Mouse (Mus musculus) megakaryocyte progenitor cell, adult 5-6 weeks (primary cell): ENCODE data around the gene Kremen2. TPM values are rescaled to one million over a fixed set of nuclear protein-coding genes. Genes with fewer than 3 reads are reported as not detected.

Source experiments
- ATAC-seq: replicated peaks from 2 replicates; pipeline ENCODE4 v1.8.0; 2016; ENCODE audit warnings: mild to moderate bottlenecking, moderate TSS enrichment, inconsistent platforms; ENCODE audit not compliant: poor library complexity
- total RNA-seq, 2 experiments: library from RNA; stranded (forward) in 1 of 2; stranded (reverse) in 1 of 2; fragments of 157-497, 149-512 nt in 1 of 2; fragments of 200-1000 nt in 1 of 2; gene quantifications; 2 replicates each; pipeline versions ENCODE4 v1.2.3 to v1.2.4; 2015 to 2017

Kremen2 gene
- total RNA-seq, 2 experiments from 2014 or later: 0.05 TPM; not detected in 1

DNA sequence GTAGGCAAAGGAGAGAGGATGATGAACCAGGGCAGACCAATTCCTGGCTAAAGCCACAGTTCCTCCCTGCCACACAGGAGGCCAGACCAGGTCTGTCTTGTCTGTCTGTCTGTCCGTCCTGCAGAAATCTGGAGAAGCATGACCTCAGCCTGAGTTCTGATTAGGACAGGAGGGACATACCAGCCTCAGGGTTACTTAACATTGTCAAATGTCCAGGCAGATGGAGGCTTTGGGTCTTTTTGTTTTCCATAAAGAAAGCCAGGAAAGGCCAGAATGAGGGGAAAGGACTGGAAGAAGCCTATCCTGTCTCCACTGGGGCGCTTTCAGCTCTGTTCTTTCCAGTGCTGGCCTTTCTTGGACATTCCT, 6.8 kb downstream of the Kremen2 start:
- ATAC-seq: no peak

- ATAC-seq: peak; percentile 40; the same call in 1 of the 2 replicates
Measured at GRCm38 (mm10) chr17:23737493-23738445, 7.9 kb downstream of the Kremen2 start.

DNA sequence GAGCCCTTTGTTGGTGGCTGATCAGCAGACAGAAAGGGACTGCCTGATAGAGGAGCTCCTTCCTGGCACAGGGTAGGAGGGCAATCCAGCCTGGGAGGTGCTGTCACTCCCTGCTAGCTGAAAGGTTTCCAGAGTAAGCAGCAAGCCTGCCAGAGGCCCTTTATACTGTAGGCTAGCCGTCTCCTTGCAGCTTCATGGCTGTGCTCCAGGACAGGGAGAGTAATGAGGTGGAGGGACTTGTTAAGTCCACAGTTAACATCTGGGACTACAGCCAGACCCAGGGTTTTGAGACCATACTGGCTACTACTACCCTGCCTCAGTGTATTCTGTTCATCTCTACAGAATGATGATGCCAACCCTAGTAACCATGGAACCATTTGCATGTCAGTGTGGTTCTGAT, 11.3 kb downstream of the Kremen2 start:
- ATAC-seq: no peak

DNA sequence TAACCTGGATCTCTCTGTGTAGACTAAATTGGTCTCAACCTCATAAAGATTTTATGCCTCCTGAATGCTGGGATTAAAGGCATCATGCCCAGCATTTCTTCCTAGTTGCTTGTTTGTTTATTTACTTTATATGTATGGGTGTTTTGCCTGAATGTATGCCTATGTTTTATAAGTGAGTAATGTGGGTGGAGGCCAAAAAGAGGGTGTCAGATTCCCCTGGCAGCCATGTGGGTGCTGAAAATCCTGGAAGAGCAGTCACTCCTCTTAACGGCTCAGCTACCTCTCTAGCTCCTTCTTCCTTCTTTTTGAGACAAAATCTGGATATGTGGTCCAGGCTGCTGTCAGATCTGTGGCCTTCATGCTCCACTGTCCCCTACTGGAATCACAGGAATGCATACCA, 15.2 kb downstream of the Kremen2 start:
- no peak for ATAC-seq

- peak; percentile 82 for ATAC-seq
Measured at GRCm38 (mm10) chr17:23726758-23727142, 18.9 kb downstream of the Kremen2 start.

DNA sequence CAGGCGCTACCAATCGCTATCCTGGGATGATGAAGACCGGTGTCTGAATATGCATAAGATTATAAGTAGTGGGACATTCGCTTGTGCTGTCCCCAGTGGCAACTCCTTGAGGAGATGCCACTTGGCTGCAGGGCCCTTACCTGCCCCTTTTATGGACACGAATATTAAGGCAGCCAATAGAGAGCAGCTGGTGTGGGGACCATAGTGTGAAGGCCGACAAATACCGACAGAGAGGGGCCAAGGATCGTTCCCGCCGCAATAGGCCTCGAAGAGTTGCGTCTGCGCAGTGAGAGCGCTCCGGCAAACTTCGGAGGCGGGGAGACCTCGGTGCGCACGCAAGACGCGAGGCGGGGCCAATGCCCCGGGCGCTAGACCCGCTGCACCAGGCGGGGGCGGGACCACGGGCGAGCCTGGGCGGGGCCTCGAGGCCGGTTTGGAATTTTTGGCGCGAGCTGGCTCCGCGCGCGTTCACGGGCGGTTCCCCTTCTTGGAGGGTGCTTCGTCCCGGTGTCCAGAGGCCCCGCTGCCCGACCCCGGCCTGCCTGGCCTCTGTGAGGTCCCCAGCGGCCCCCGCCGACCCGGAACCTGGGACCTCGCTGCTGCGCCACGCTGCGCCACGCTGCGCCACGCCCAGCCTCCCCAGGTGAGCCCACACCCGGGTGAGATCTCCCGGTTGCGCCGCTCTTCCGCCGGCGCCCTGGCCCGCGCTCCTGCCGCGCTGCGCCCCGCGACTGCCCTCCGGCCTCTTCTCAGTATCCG, 19.5 kb downstream of the Kremen2 start, which contains the start of gene Pkmyt1:
Gene Pkmyt1, plus strand, starts transcription at position 338 of the 759 bp plus-strand sequence.
- peak; percentile 85 for ATAC-seq

GRCm38 (mm10) chr17:23725477-23725876, 20.2 kb downstream of the Kremen2 start:
- ATAC-seq: no peak

DNA sequence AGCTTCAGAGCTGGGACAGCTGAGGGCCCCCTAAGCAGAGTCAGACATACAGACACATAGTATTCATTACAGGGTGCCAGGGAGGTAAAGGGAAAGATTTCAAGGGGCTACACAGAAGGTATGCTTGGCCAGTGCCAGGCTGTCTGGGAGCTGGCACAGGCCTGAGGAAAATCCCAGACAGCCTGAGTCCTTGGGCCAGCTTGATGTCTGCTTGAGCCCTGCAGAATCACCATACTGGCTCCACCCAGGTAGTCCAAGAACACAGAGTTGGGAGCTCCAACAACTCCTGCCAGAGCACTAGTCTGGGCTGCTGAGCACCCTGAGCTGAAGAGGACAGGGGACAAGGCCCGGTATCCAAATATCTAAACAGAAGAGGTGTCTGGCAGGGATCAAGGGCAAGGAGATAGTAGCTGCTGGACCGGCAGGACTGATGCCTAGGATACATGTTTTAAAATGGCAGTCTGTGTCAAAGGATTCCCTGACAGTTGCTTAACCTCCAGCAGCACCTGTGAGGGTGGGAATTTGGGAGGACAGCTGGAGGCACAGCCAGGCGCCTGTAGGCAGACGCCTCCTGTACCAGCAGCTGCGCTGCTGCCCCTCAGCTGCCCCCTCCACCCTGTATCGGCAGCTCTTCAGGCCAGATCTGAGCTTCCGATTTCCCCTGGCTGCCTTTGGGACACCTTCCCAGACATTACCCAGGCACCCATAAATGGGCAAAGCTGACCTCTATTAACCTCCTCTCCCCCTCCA, 23.1 kb downstream of the Kremen2 start, which contains the start of gene 1520401A03Rik:
Gene 1520401A03Rik, minus strand, starts transcription at position 408 of the 750 bp plus-strand sequence.
- no peak for ATAC-seq

DNA sequence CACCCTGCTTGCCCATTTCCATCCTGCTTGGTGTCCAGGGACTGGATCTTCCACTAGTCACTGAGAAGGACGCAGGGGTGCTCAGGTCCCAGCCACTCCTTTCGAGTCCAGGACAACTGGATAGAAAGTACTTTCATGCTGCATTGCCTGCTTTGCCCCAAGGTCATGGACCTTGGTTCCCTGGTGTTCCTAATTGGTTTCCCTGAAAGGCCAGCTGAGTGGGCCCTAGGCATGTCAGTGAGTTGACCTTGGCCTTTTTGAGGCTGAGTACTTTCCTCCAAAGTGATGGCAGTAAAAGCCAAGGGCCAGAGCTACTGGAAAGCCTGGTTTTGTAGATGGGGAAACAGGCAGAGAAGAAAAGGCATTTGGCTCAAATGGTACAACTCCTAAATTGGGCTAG, 23.7 kb downstream of the Kremen2 start:
- ATAC-seq: no peak

- ATAC-seq: peak; percentile 52; the same call in 1 of the 2 replicates
Measured at GRCm38 (mm10) chr17:23719455-23719854, 26.2 kb downstream of the Kremen2 start.

DNA sequence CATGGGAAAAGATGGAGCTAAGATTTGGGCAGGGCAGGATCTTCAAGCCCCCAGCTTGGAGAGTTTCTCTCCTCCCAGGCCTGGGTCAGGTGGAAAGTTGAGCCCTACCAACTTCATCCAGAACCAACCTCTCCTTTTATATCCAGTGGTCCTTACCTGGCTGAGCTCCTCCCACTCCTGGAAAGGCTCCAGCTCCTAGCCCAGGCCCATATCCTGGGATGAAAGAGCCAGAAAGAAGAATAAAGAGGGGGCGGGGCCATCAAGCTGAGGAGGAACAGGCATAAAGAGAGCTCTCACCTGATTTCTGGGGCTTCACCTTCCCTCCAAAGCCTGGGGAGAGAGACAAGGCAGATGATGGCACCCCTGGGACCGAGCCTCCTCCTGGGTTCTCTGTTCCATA, 28.6 kb downstream of the Kremen2 start:
- no peak for ATAC-seq

DNA sequence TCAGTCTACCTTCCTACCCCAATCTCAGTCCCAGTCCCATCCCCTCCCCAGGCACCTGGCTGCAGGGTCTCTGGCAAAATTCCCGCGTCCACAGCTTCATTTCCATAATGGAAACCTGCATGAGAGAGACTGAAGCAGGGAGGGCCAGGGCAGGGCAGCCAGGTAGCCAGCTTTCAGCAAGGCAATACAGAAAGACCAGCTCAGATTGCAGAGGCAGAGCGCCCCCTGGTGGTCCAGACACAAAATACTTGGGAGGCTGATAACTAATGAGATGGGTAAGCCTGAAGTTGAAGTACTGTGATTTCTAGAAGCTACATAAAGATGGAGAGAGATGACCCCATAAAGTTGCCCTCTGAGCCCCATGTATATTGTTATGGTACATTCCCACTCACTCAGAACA, 39.4 kb downstream of the Kremen2 start:
- ATAC-seq: peak; percentile 94

GRCm38 (mm10) chr17:23705525-23706104, 40.0 kb downstream of the Kremen2 start:
- no peak for ATAC-seq

DNA sequence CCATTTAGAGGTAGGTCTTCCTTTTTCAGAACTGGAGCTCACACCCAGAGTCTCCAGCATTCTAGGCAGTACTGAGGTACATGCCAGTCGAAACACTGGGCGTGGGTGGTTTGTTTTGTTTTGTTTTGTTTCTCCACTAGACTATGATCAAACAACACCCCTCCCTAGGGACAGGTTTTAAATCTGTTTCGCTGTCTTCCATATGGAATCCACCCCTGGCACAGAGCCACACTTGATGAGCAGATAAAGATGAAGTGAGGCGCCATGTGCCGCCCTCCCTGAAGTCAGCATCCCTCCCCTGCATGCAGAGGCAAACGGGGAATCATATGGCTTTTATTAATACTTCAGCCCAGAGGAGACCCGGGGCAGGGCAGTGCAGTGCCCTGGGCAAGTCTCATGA, 40.9 kb downstream of the Kremen2 start:
- no peak for ATAC-seq

DNA sequence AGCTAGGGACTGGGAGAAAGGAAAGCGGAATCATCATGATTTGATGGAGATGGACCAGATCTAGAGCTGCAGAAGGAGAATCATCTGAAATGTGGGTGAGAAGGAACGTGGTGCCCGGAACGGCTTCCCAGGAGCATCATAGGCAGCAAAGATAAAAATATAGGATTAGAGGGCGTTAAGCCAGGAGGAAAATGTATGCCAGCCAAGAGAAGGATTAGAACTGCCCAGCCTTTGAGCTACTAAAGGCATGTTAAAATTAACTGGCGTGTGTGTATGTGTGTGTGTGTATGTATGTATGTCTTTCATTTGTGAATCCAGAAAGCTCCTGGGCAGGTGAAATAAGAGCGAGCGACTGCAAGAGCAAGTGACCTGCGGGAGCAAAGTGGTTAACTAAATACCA, 42.3 kb downstream of the Kremen2 start:
- no peak for ATAC-seq

GRCm38 (mm10) chr17:23700079-23700478, 45.6 kb downstream of the Kremen2 start:
- peak; percentile 100 for ATAC-seq

DNA sequence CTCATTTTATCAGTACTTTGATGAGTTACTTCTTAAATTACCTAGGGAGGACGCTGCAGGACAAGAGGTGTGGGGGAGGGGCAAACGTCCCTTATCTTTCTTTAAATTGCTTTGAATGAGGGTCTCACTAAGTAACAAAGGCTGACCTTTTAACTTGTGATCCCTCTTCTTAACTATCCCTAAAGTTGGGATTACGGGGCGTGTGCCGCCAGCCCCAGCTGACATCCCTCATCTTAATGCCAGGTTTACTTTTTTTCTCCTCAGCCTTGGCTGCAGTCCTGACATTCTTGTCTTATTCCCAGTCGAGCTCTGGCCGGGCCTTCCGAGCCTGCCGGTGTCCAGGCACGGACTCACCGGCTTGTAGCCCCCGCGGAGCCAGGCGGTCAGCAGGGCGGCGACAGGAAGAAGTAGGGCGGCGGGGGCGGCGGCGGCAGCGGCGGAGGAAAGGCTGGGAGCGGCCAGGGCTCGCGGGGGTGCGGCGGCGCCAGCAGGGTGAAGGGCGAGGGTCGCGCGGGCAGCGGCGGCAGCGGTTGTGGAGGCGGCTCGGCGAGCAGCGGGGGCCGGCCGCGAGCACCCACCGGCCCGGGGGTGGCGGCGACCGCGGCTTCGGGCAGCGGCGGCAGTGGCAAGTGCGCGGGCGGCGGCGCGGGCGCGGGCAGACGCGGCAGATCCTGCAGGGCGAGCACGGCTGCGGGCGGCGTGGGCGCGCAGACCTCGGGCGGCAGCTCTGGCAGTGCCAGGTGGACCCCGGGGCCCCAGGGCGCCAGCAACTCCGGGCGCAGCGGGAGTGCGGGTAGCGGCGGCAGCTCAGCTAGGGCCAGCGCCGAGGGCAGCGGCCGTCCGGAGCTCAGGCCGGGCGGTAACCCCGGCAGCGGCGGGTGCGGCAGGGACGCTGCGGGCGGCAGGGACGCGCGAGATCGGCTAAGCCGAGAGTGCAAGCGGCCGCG, 46.2 kb downstream of the Kremen2 start:
- peak; percentile 22 for ATAC-seq

DNA sequence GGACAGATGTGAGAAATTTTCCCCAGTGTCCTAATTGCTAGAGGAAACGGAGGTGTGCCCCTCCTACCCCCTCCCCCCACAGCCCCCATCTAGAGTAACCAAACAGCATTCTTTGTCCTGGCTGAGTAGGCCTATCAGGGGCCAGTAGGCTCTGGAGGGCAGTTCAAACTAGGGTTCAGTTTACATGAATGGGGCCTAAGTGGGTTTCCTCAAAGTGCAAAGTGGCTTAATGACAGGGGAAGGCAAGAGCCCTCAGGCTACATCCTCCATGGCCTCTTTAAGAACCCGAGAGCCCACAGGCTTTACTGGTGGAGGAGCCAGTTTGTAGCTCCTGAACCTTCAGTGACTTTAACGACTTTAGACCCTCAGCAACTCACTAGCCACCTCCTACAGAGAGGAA, 49.8 kb downstream of the Kremen2 start:
- ATAC-seq: no peak

GRCm38 (mm10) chr17:23694491-23694890, 51.1 kb downstream of the Kremen2 start:
- ATAC-seq: no peak
